Mouse (Mus musculus) heart, postnatal 25 days (tissue): Measurements from ENCODE around the gene Card19. TPM values are rescaled to one million over a fixed set of nuclear protein-coding genes. Genes with fewer than 3 reads are reported as not detected.

Source experiments
- total RNA-seq, 2 experiments: library from RNA; stranded (reverse); gene quantifications; 2 replicates each; pipeline ENCODE4 v1.2.3; 2021

The Card19 gene
- total RNA-seq, 2 experiments from 2014 or later: 152 to 154 TPM

Other genes starting within 250 kb of the Card19 start
- 100 to 1,000 TPM; 110 to 116 TPM for gene Fam120a, start 248.0 kb downstream of the Card19 start, total RNA-seq
- gene Wnk2, start 68.0 kb downstream of the Card19 start, total RNA-seq: 10 to 100 TPM; 71.4 to 78.2 TPM
- 100 to 1,000 TPM; 101 to 109 TPM for gene Ninj1, start 28.6 kb downstream of the Card19 start, total RNA-seq
- under 1 TPM; 0.70 to 0.87 TPM for gene Susd3, start 32.7 kb upstream of the Card19 start, total RNA-seq
- gene Fgd3, start 104.3 kb upstream of the Card19 start, total RNA-seq: 1 to 10 TPM in 1 of 2 experiments, under 1 TPM in 1; 0.91 to 1.2 TPM
- gene Bicd2, start 125.5 kb upstream of the Card19 start, total RNA-seq: 10 to 100 TPM; 74.7 to 76.9 TPM
- gene Ippk, start 205.2 kb upstream of the Card19 start, total RNA-seq: 1 to 10 TPM; 5.6 to 6.4 TPM